Mouse (Mus musculus): ENCODE results near the gene Inka1.

Inka1 gene

GRCm38 (mm10) chr9:107984052-107984753, 1.5 kb downstream of the Inka1 start:
- DNase-seq (ENCODE audit: low read depth in 1 of 2, low spot score in 2 of 2): no peak

DNA sequence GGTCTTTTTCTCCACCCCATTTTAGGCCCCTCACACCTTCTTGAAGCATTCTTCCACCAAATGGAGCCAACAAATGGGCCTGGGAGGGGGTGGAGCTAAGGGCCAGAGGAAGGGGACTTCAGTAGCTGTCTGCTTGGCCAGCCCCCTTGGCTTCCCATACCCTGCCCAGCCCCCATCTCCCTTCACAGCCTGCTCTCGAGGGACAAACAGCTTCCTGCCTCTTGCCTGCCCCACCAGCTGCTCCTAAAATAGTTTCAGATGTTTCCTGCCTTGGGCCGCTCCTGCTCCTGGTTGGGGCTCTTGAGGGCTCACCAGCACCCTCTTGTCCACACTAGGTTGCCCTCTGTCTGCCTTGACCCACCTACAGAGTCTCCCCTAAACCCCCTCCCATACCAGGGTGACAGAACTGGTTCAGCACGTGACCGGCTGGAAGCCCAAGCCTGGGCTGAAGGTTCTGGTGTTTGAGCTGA, 2.2 kb downstream of the Inka1 start:
- no peak for DNase-seq (ENCODE audit: low read depth in 1 of 2, low spot score in 2 of 2)

DNA sequence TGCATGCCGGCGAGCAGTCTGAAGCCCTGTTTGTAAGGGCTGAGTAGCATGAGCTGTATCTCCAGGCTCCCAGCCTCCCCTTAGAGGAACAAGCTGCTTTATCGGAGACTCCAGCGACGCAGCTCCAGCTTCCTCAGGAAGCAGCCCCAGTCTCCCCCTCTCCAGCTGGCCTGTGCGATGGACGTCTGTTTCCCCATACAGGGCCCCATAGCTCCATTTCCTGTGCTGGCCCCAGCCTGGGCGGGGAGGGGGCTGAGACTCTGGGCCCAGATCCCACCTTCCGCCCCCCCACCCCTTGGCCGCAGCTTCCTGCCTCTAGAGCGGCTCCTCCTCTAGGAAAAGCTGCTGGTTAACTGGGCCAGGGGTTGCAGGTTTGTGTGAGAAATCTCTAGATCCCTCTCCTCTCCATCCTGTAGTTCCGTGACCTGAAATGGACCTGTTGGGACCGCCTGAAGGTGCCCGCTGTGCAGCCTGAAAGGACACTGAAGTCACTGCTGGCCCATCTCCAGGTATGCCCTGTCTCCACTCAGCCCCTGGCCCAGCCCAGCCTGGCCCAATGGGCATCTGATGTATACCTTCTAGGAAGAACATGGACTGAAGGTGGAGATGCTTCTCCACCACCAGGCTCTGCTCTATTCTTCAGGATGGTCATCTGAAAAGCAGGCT, 2.9 kb downstream of the Inka1 start, which contains the start of gene Gm20661:
TSS of gene Gm20661 (plus strand) at position 378 of the 666 bp plus-strand sequence.
- peak in 1 of 2 experiments; percentile 27 for DNase-seq (ENCODE audit: low read depth in 1 of 2, low spot score in 2 of 2)

GRCm38 (mm10) chr9:107981684-107982605, 3.7 kb downstream of the Inka1 start:
- DNase-seq (ENCODE audit: low read depth in 1 of 2, low spot score in 2 of 2): no peak

GRCm38 (mm10) chr9:107978815-107979214, 6.9 kb downstream of the Inka1 start:
- no peak for DNase-seq (ENCODE audit: low read depth in 1 of 2, low spot score in 2 of 2)

DNA sequence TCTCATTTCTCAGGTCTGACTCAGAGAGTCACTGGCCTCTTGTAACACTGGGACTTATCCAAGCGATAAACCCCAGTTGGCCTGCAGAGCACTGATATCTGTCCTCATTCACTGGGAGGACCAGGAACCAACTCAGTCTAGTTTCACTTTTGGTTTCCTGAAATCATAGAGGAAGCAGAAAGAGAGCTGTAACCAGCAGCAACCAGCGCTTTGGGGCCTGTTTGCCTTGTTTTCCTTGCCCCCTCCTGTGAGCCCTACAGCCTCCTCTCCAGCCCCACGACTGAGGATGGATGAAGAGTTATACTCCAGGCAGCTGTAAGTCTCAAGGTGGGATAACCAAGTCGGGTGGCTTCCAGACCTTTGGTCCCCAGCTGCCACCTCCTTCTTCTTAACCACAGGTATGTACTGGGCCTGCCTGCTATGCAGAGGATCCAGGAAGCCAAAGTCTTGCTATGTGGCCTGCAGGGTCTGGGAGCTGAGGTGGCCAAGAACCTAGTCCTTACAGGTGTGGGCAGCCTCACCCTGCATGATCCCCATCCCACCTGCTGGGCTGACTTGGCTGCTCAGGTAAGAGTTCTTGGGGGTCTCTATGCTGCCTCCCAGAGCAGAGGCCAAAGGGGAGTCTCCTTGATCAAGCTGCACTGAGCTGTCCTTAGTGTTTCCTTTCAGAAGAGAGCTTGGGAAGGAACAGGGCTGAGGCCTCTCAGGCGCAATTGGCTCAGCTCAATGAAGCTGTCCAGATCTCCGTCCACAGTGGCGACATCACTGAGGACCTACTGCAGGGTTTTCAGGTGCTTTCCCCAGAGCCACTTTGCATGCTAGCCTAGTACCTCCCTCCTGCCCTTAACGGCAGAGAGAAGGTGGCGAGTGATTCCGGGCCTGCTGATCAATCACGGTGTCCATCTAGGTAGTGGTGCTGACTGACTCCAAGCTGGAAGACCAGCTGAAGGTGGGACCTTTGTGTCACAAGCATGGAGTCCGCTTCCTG, 10.0 kb downstream of the Inka1 start, which contains the start of gene Uba7:
TSS of gene Uba7 (plus strand) at position 107 of the 988 bp plus-strand sequence.
- peak in 1 of 2 experiments; percentile 21 for DNase-seq (ENCODE audit: low read depth in 1 of 2, low spot score in 2 of 2)

GRCm38 (mm10) chr9:107974491-107975171, 11.0 kb downstream of the Inka1 start:
- no peak for DNase-seq (ENCODE audit: low read depth in 1 of 2, low spot score in 2 of 2)

GRCm38 (mm10) chr9:107971690-107972541, 13.8 kb downstream of the Inka1 start:
- no peak for DNase-seq (ENCODE audit: low read depth in 1 of 2, low spot score in 2 of 2)

GRCm38 (mm10) chr9:107970311-107970710, 15.4 kb downstream of the Inka1 start:
- DNase-seq (ENCODE audit: low read depth in 1 of 2, low spot score in 2 of 2): no peak

GRCm38 (mm10) chr9:107968531-107968930, 17.1 kb downstream of the Inka1 start:
- DNase-seq (ENCODE audit: low read depth in 1 of 2, low spot score in 2 of 2): no peak

- DNase-seq (ENCODE audit: low read depth in 1 of 2, low spot score in 2 of 2): no peak
Observed at GRCm38 (mm10) chr9:107967437-107967836, 18.2 kb downstream of the Inka1 start.

- DNase-seq (ENCODE audit: low read depth in 1 of 2, low spot score in 2 of 2): no peak
Observed at GRCm38 (mm10) chr9:107966676-107967075, 19.0 kb downstream of the Inka1 start.

DNA sequence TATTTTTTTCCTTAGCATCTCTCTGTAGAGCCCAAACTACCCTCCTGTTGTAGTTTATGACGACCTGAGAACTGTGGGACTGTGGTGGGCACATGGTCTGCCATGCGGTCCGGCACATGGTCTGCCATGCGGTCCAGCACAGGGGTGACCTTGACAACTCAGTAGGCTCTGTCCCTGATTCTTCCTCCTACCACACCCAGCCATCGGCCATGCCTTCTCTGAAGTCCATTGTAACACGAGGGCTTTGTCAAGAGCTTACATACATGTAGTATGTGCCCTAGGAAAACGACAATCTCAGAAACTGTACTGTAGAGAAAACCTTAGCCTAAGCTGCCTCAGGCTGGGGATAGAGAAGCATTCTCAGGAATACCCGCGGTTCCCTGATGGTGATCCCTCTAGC, 21.0 kb downstream of the Inka1 start:
- DNase-seq (ENCODE audit: low read depth in 1 of 2, low spot score in 2 of 2): no peak

DNA sequence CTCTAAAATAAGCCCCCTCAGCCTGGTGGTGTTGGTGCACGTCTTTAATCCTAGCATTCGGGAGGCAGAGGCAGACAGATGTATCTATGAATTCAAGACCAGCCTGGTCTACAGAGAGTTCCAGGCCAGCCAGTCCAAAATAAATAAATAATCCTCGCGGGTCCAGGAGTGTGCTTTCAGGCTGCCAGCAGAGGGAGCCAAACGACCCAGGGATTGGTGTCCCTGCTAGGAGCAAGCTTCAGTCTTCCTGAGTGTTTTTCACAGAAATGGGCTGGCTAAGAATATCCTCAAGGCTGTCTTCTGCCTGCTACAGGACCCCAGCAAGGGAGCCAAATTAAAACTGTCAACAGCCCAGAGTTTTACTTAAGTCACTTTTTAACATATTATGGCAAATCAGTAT, 22.0 kb downstream of the Inka1 start:
- no peak for DNase-seq (ENCODE audit: low read depth in 1 of 2, low spot score in 2 of 2)

- DNase-seq (ENCODE audit: low read depth in 1 of 2, low spot score in 2 of 2): no peak
Observed at GRCm38 (mm10) chr9:107962916-107963315, 22.8 kb downstream of the Inka1 start.

GRCm38 (mm10) chr9:107961881-107962280, 23.8 kb downstream of the Inka1 start:
- DNase-seq (ENCODE audit: low read depth in 1 of 2, low spot score in 2 of 2): no peak

DNA sequence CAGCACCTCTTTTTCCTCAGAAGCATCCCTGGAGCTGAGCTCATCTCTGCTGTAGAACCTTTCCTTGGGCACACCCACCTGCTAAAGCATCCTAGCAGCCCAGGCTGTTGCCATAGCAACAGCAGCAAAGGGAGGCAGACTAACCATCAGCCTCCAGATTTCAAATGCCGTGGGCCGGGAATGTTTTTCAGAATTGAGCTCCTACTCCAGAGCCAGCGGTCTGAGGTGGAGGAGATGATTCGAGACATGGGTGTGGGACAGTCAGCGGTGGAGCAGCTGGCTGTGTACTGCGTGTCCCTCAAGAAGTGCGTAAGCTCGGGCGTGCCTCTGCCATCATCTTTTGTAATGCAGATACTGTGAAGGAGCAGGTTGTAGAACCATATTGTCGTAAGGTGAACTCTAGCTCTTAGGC, 24.3 kb downstream of the Inka1 start:
- DNase-seq (ENCODE audit: low read depth in 1 of 2, low spot score in 2 of 2): no peak

GRCm38 (mm10) chr9:107960928-107961327, 24.8 kb downstream of the Inka1 start:
- DNase-seq (ENCODE audit: low read depth in 1 of 2, low spot score in 2 of 2): no peak

DNA sequence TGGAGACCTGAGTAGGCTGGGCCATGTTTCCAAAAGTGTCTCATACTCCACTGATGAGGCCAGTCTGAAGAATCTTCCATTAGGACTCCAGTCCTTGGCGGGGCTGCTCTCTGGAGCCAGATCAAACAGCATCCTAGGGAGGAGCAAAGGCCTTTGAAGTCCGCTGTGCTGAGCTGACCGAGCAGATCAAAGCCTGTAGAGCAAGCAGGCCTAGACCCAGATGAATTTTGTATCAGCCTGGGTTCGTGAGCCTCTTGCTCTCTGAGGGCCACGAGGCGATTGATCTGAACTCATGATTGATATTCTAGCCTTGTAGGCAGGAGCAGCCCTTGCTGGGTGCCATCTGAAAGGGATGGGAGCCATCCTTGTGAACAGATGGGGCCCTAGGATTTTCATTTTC, 25.8 kb downstream of the Inka1 start:
- no peak for DNase-seq (ENCODE audit: low read depth in 1 of 2, low spot score in 2 of 2)

All from monocyte, adult 2 months (primary cell).